Mouse (Mus musculus) stomach, embryonic 16.5 days (tissue): ENCODE results near the gene Lmnb2. TPM values are rescaled to one million over a fixed set of nuclear protein-coding genes. Genes with fewer than 3 reads are reported as not detected.

Source experiments
- ATAC-seq: fragments of 200-750 bp; cut with Nextera tagmentation; 2 replicates; pipeline ENCODE4 v1.8.0; 2017; ENCODE audit warnings: moderate number of reproducible peaks, moderate TSS enrichment; ENCODE audit not compliant: insufficient read depth, low FRiP score
- H3K27ac ChIP-seq: fragments of 300-500 bp; sonication (generic); 2 replicates; pipeline ENCODE4 v1.5.1; 2014; ENCODE audit warnings: low read length
- H3K27me3 ChIP-seq: fragments of 300-500 bp; sonication (generic); 2 replicates; pipeline ENCODE4 v1.6.1; 2014; ENCODE audit warnings: low read length, control low read depth, mixed read lengths; ENCODE audit not compliant: control insufficient read depth, insufficient read depth
- H3K36me3 ChIP-seq: fragments of 300-500 bp; sonication (generic); 2 replicates; pipeline ENCODE4 v1.6.1; 2014; ENCODE audit warnings: low read length; ENCODE audit not compliant: control insufficient read depth, insufficient read depth
- H3K4me1 ChIP-seq: fragments of 300-500 bp; sonication (generic); 2 replicates; pipeline ENCODE4 v1.6.1; 2014; ENCODE audit warnings: low read length, control low read depth, mixed read lengths; ENCODE audit not compliant: control insufficient read depth, insufficient read depth
- H3K4me2 ChIP-seq: fragments of 300-500 bp; sonication (generic); 2 replicates; pipeline ENCODE4 v1.6.1; 2014; ENCODE audit warnings: low read depth, low read length, mixed read lengths
- H3K4me3 ChIP-seq: fragments of 300-500 bp; sonication (generic); replicated peaks from 2 replicates; pipeline ENCODE4 v1.5.1; 2014; ENCODE audit warnings: mild to moderate bottlenecking, low read length
- H3K9ac ChIP-seq: fragments of 300-500 bp; sonication (generic); 2 replicates; pipeline ENCODE4 v1.6.1; 2014; ENCODE audit warnings: low read length
- H3K9me3 ChIP-seq: fragments of 300-500 bp; sonication (generic); replicated peaks from 2 replicates; pipeline ENCODE4 v1.6.1; 2016; ENCODE audit warnings: low read length, control low read depth; ENCODE audit not compliant: control insufficient read depth
- WGBS: fragments of 180-500 bp; shearing (Covaris S2); extraction: QIAGEN DNeasy Blood & Tissue Kit; methylation state at CpG from one replicate; pipeline ENCODE4 v1.1.7; 2014; 5-methylcytosine and 5-hydroxymethylcytosine counted together
- polyA plus RNA-seq: library from polyadenylated mRNA; unstranded; fragments of >200 nt; fragmentation: Nextera tagmentation; extraction: Ambion mirVana; gene quantifications from 2 replicates; pipeline ENCODE4 v1.2.1, GENCODE M21; 2015

Lmnb2 gene
- polyA plus RNA-seq, 1 experiment from 2014 or later, result 43.9 TPM

- Histone ChIP-seq H3K27ac (peak overlapping the region; percentile 53), H3K4me1 (peaks cover 17% of the 10 kb centered on the region), H3K4me3 (peak overlapping the region; percentile 80), H3K4me2 (peak overlapping the region; percentile 92), H3K9me3 (no peaks in the 10 kb centered on the region), H3K9ac (peak overlapping the region; percentile 88), H3K36me3 (peaks cover 2% of the 10 kb centered on the region), H3K27me3 (no peaks in the 10 kb centered on the region)
- no peak for ATAC-seq
- 13% methylated on average over 25 of the region's 25 CpGs for WGBS
Measured at GRCm38 (mm10) chr10:80899591-80900317, 18.3 kb downstream of the Lmnb2 start.

GRCm38 (mm10) chr10:80899074-80899473 lies 19.0 kb downstream of the Lmnb2 start:
- Histone ChIP-seq H3K9me3 (no peaks in the 10 kb centered on the region), H3K27ac (no peak overlapping the region), H3K9ac (no peak overlapping the region), H3K4me1 (peaks cover 17% of the 10 kb centered on the region), H3K27me3 (no peaks in the 10 kb centered on the region), H3K4me3 (0 out of 2 replicates have a peak overlapping the region, but pooled peaks have one; percentile 80), H3K36me3 (peaks cover 2% of the 10 kb centered on the region; the same call in 1 of the 2 replicates), H3K4me2 (no peak overlapping the region; the same call in 1 of the 2 replicates)
- no peak for ATAC-seq
- 85% methylated on average over 8 of the region's 8 CpGs for WGBS

- Histone ChIP-seq H3K4me3 (0 out of 2 replicates have a peak overlapping the region, but pooled peaks have one; percentile 6), H3K27me3 (no peaks in the 10 kb centered on the region), H3K27ac (no peak overlapping the region), H3K36me3 (no peaks in the 10 kb centered on the region), H3K4me1 (peaks cover 17% of the 10 kb centered on the region), H3K9me3 (no peaks in the 10 kb centered on the region), H3K9ac (peak overlapping the region; percentile 60), H3K4me2 (peak overlapping the region; percentile 32)
- 30% methylated on average over 41 of the region's 41 CpGs for WGBS
- ATAC-seq, result no peak
Measured at GRCm38 (mm10) chr10:80897861-80898510, 20.1 kb downstream of the Lmnb2 start.

- Histone ChIP-seq H3K9me3 (no peaks in the 10 kb centered on the region), H3K27me3 (no peaks in the 10 kb centered on the region), H3K4me1 (peaks cover 17% of the 10 kb centered on the region), H3K27ac (no peak overlapping the region), H3K4me2 (no peak overlapping the region), H3K36me3 (no peaks in the 10 kb centered on the region), H3K4me3 (no peak overlapping the region), H3K9ac (no peak overlapping the region)
- no peak for ATAC-seq
- 68% methylated on average over 24 of the region's 24 CpGs for WGBS
Measured at GRCm38 (mm10) chr10:80896581-80897485, 21.2 kb downstream of the Lmnb2 start.

GRCm38 (mm10) chr10:80895697-80896096 lies 22.3 kb downstream of the Lmnb2 start:
- H3K27ac ChIP-seq, result no peak overlapping the region
- no peaks in the 10 kb centered on the region for H3K36me3 ChIP-seq
- 83% methylated on average over 6 of the region's 6 CpGs for WGBS
- peaks cover 12% of the 10 kb centered on the region for H3K4me1 ChIP-seq
- H3K27me3 ChIP-seq, result no peaks in the 10 kb centered on the region
- H3K9ac ChIP-seq, result no peak overlapping the region
- H3K9me3 ChIP-seq, result no peaks in the 10 kb centered on the region
- no peak overlapping the region for H3K4me2 ChIP-seq
- H3K4me3 ChIP-seq, result no peak overlapping the region
- no peak for ATAC-seq

GRCm38 (mm10) chr10:80895100-80895499 lies 22.9 kb downstream of the Lmnb2 start:
- no peak overlapping the region for H3K4me3 ChIP-seq
- no peak overlapping the region for H3K27ac ChIP-seq
- H3K4me2 ChIP-seq, result no peak overlapping the region
- no peaks in the 10 kb centered on the region for H3K9me3 ChIP-seq
- no peaks in the 10 kb centered on the region for H3K27me3 ChIP-seq
- peaks cover 12% of the 10 kb centered on the region for H3K4me1 ChIP-seq
- no peak overlapping the region for H3K9ac ChIP-seq
- no peak for ATAC-seq
- H3K36me3 ChIP-seq, result no peaks in the 10 kb centered on the region
- WGBS, result 88% methylated on average over 7 of the region's 7 CpGs

- Histone ChIP-seq H3K36me3 (no peaks in the 10 kb centered on the region), H3K27me3 (0 out of 2 replicates have a peak, but pooled peaks cover 4% of the 10 kb centered on the region), H3K9ac (no peak overlapping the region), H3K27ac (no peak overlapping the region), H3K4me2 (no peak overlapping the region), H3K9me3 (no peaks in the 10 kb centered on the region), H3K4me1 (no peaks in the 10 kb centered on the region), H3K4me3 (no peak overlapping the region)
- WGBS, result 49% methylated on average over 11 of the region's 11 CpGs
- no peak for ATAC-seq
Measured at GRCm38 (mm10) chr10:80887181-80887580, 30.9 kb downstream of the Lmnb2 start.

- Histone ChIP-seq H3K4me1 (no peaks in the 10 kb centered on the region), H3K9me3 (no peaks in the 10 kb centered on the region), H3K36me3 (no peaks in the 10 kb centered on the region), H3K27ac (no peak overlapping the region), H3K4me2 (no peak overlapping the region), H3K4me3 (no peak overlapping the region), H3K9ac (no peak overlapping the region), H3K27me3 (no peaks in the 10 kb centered on the region)
- WGBS, result 22% methylated on average over 10 of the region's 10 CpGs
- ATAC-seq, result no peak
Measured at GRCm38 (mm10) chr10:80881301-80881700, 36.7 kb downstream of the Lmnb2 start.
